In the genomic region with DNA sequence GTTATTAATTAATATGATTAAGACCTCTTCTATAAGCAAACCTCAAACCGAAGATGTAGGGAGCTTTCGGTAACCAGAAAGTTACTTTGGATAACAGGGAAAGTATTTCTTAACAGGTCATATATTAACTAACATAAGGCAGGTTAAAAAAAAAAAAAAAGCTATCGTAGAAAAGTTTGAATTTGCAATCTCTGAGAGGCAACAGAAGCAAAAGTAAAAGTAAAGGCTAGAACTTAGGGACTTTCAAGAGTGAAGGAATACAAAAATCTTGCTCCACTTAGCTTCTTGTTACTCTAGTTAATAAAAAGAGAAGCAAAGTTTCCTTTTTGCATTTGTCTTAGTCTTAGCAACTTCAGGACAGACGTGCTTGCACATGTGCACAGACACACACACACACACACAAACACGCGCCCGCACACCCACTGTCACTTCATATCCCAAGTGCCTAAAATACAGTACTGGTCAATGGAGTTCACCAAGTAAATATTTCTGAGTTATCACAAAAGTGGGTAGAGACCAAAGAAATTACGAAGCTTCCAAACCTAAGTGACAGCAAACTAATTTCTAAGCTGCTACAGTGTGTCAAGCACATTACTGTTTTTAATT, we compare ENCODE assay signal across 8 mouse cellular contexts. TPM values are rescaled to one million over a fixed set of nuclear protein-coding genes. Genes with fewer than 3 reads are reported as not detected.
DNase-seq lines count a peak whose midpoint lies in the region; ATAC-seq and TF ChIP-seq lines count a peak whose summit lies in the region.

No protein-coding gene starts in this region.

- peak overlapping the region; percentile 94 for H3K4me3 ChIP-seq in lung, adult 2 months (replicated peaks; ENCODE audit: extremely low read depth, low read depth, low read length)
- H3K4me3 ChIP-seq in embryonic facial prominence, embryonic 10.5 days, result peak overlapping the region; percentile 72
- peak overlapping the region; percentile 63 for H3K4me3 ChIP-seq in intestine, embryonic 16.5 days (ENCODE audit: low read length)
- peak overlapping the region; percentile 55 for H3K4me3 ChIP-seq in midbrain, embryonic 13.5 days (replicated peaks)

- H3K27me3 ChIP-seq in embryonic facial prominence, embryonic 10.5 days (replicated peaks; ENCODE audit: low read depth, poor library complexity, severe bottlenecking), result no peaks in the 10 kb centered on the region
- H3K27me3 ChIP-seq in intestine, embryonic 16.5 days (replicated peaks; ENCODE audit: control insufficient read depth, insufficient read depth, low read length), result no peaks in the 10 kb centered on the region
- H3K27me3 ChIP-seq in midbrain, embryonic 13.5 days, result no peaks in the 10 kb centered on the region

- no peaks in the 10 kb centered on the region for H3K9me3 ChIP-seq in embryonic facial prominence, embryonic 10.5 days
- no peaks in the 10 kb centered on the region for H3K9me3 ChIP-seq in intestine, embryonic 16.5 days (ENCODE audit: control insufficient read depth, low read length)
- H3K9me3 ChIP-seq in midbrain, embryonic 13.5 days, result no peaks in the 10 kb centered on the region

- ATAC-seq in intestine, embryonic 16.5 days, result peak; percentile 42
- ATAC-seq in midbrain, embryonic 13.5 days, result peak; percentile 40

- peak overlapping the region; percentile 97 for H3K27ac ChIP-seq in embryonic facial prominence, embryonic 10.5 days (replicated peaks)
- peak overlapping the region; percentile 90 for H3K27ac ChIP-seq in intestine, embryonic 16.5 days (ENCODE audit: low read length)
- H3K27ac ChIP-seq in midbrain, embryonic 13.5 days, result peak overlapping the region; percentile 90

- peak overlapping the region; percentile 81 for H3K9ac ChIP-seq in intestine, embryonic 16.5 days (ENCODE audit: low read depth, low read length)
- H3K9ac ChIP-seq in midbrain, embryonic 13.5 days (replicated peaks), result peak overlapping the region; percentile 74

- TF ChIP-seq POLR2A in lung, adult 2 months (IDR thresholded peaks at IDR 0.05; ENCODE audit: borderline replicate concordance, extremely low read depth, low read depth, low read length), result no peak

- H3K4me1 ChIP-seq in lung, adult 2 months (ENCODE audit: control insufficient read depth, insufficient read depth, low read length), result peaks cover 6% of the 10 kb centered on the region
- H3K4me1 ChIP-seq in embryonic facial prominence, embryonic 10.5 days, result peaks cover 21% of the 10 kb centered on the region
- H3K4me1 ChIP-seq in intestine, embryonic 16.5 days (ENCODE audit: control insufficient read depth, insufficient read depth, low read length), result 0 out of 2 replicates have a peak, but pooled peaks cover 2% of the 10 kb centered on the region
- peaks cover 13% of the 10 kb centered on the region for H3K4me1 ChIP-seq in midbrain, embryonic 13.5 days (replicated peaks)

- WGBS in lung, adult 2 months, result 6% methylated on average over 8 of the region's 8 CpGs
- WGBS in embryonic facial prominence, embryonic 10.5 days, result 68% methylated on average over 8 of the region's 8 CpGs
- 31% methylated on average over 8 of the region's 8 CpGs for WGBS in intestine, embryonic 16.5 days
- 41% methylated on average over 8 of the region's 8 CpGs for WGBS in midbrain, embryonic 13.5 days

- no peaks in the 10 kb centered on the region for H3K36me3 ChIP-seq in embryonic facial prominence, embryonic 10.5 days (replicated peaks)
- H3K36me3 ChIP-seq in intestine, embryonic 16.5 days (ENCODE audit: control insufficient read depth, insufficient read depth, low read length), result no peaks in the 10 kb centered on the region
- no peaks in the 10 kb centered on the region for H3K36me3 ChIP-seq in midbrain, embryonic 13.5 days

- H3K4me2 ChIP-seq in intestine, embryonic 16.5 days (ENCODE audit: low read depth, low read length), result peak overlapping the region; percentile 56
- H3K4me2 ChIP-seq in midbrain, embryonic 13.5 days (replicated peaks), result peak overlapping the region; percentile 61

- DNase-seq in lung, adult 2 months, result no peak
- no peak for DNase-seq in lung, postnatal 14 days
- DNase-seq in embryonic facial prominence, embryonic 10.5 days (ENCODE audit: low spot score), result peak; percentile 19
- no peak for DNase-seq in layer of hippocampus, adult 11-12 months (ENCODE audit: low spot score)
- no peak for DNase-seq in frontal cortex, postnatal 10 days (ENCODE audit: low spot score in 2 of 2)
- DNase-seq in urinary bladder, postnatal 25 days (ENCODE audit: low spot score), result no peak

- no peak for TF ChIP-seq CTCF in lung, adult 2 months (IDR thresholded peaks at IDR 0.05; ENCODE audit: insufficient read depth, low read length)

RNA-seq across cellular contexts. Expression of a gene that starts 0.8 kb away (rescaled TPM):
- 2.2 and 4.2 TPM in 2 replicates for polyA plus RNA-seq in lung, adult 2 months (2012; rRNA removed)
- polyA plus RNA-seq in embryonic facial prominence, embryonic 10.5 days (2016; fragmentation: Nextera tagmentation; extraction: Ambion mirVana), result 7.5 TPM in 2 replicates
- polyA plus RNA-seq in intestine, embryonic 16.5 days (2015; fragmentation: Nextera tagmentation; extraction: Ambion mirVana), result 6.8 and 7.3 TPM in 2 replicates
- 7.1 and 8.0 TPM in 2 replicates for polyA plus RNA-seq in midbrain, embryonic 13.5 days (2015; fragmentation: Nextera tagmentation; extraction: Ambion mirVana)

RNA-seq across cellular contexts. Expression of a gene that starts 30.1 kb away (rescaled TPM):
- 1,792 and 2,353 TPM in 2 replicates for polyA plus RNA-seq in lung, adult 2 months (2012; rRNA removed)
- 433 and 466 TPM in 2 replicates for polyA plus RNA-seq in embryonic facial prominence, embryonic 10.5 days (2016; fragmentation: Nextera tagmentation; extraction: Ambion mirVana)
- 370 and 392 TPM in 2 replicates for polyA plus RNA-seq in intestine, embryonic 16.5 days (2015; fragmentation: Nextera tagmentation; extraction: Ambion mirVana)
- polyA plus RNA-seq in midbrain, embryonic 13.5 days (2015; fragmentation: Nextera tagmentation; extraction: Ambion mirVana), result 773 and 781 TPM in 2 replicates

RNA-seq across cellular contexts. Expression of a gene that starts 52.0 kb away (rescaled TPM):
- polyA plus RNA-seq in lung, adult 2 months (2012; rRNA removed), result 0.11 and 0.17 TPM in 2 replicates
- 0.11 and 0.14 TPM in 2 replicates for polyA plus RNA-seq in embryonic facial prominence, embryonic 10.5 days (2016; fragmentation: Nextera tagmentation; extraction: Ambion mirVana)
- polyA plus RNA-seq in intestine, embryonic 16.5 days (2015; fragmentation: Nextera tagmentation; extraction: Ambion mirVana), result 8.5 and 13.7 TPM in 2 replicates
- 0.43 and 0.48 TPM in 2 replicates for polyA plus RNA-seq in midbrain, embryonic 13.5 days (2015; fragmentation: Nextera tagmentation; extraction: Ambion mirVana)
